Mouse (Mus musculus): ENCODE results near the gene Ppp1r12a.
"Not testable (repeated sequence)": the region's sequence is repeated elsewhere in the genome, so short reads cannot be mapped to it uniquely, and the experiment has no call there.

Ppp1r12a gene

DNA sequence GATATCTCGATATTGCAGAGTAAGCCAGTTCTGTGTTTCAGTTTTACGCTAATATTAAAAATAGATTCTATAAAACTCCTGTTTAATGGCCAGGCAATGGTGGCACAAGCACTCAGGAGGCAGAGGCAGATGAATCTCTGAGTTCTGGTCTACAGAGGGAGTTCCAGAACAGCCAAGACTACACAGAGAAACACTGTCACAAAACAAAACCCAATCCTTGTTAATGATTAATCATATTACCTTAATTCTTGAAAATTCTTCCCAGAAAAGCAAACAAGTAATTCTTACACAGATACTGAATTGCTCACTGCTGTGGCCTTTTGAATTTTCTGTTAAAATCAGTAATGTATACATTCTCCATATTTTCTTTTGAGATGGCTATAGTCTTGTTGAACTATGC is 37.0 kb downstream of the Ppp1r12a start:
- no peak for DNase-seq (ENCODE audit: low read depth)

DNA sequence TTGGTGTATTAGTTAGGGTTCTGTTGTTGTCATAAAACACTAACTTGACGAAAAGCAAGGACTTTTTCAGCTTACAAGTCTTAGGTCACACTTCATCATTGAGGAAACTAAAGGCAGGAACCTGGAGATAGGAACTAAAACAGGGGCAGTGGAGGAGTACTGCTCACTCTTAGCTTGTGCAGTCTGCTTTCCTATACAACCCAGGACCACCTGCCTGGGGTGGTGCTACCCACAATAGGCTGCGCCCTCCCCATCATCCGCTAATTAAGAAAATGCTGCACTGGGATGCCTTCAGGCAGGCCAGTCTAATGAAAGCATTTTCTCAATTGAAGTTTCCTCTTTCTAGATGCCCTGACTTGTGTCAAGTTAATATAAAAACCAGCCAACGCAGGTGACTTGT is 40.1 kb downstream of the Ppp1r12a start:
- DNase-seq (ENCODE audit: low read depth): no peak

DNA sequence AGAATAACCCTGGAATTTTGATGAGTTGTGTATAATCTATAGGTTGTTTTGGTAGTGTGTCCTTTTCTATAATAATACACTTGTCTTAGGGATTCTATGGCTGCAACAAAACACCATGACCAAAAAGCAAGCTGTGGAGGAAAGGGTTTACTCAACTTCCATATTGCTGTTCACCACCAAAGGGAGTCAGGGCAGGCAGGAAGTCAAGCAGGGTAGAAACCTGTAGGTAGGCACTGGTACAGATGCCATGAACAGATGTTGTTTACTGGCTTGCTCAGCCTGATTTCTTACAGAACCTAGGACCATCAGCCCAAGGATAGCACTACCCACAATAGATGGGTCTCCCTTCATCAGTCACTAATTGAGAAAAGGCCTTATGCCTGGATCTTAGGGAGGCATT is 41.4 kb downstream of the Ppp1r12a start:
- no peak for DNase-seq (ENCODE audit: low read depth)

DNA sequence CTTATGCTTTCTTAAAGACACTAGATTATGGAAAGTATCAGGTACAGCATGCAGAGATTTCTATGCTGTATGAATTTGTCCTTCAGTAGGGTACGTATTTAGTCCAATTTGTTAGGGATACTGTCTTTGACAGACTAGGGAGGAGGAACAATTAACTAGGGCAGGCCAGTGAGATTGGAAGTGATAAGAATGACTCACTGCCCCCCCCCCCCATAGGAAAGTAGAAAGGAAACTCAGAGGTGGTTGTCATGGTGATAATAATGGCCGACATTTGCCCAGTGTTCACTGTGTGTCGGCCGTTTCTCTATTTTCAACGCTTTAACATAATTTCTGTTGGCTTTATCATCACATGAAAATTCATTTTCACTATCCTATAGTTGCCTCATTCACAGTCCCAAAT is 47.4 kb downstream of the Ppp1r12a start:
- no peak for DNase-seq (ENCODE audit: low read depth)

DNA sequence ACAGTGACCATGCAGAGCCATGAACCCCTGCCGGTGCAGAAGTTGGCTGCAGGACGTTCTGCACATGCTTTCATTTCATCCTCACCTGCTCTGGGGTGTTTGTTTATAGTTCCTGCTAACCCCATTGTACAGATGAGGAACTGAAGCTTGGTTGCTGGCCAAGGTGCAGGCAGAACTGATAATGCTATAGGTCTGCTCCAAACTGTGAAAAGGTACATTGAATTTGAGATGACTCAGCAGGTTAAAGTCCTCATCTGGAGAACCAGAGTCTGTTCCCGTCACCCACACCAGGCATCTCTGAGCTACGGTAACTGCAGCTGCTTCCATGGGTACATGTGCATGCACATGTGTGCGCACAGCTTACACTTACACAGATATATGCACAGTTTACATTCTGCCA is 62.4 kb downstream of the Ppp1r12a start:
- no peak for DNase-seq (ENCODE audit: low read depth)

DNA sequence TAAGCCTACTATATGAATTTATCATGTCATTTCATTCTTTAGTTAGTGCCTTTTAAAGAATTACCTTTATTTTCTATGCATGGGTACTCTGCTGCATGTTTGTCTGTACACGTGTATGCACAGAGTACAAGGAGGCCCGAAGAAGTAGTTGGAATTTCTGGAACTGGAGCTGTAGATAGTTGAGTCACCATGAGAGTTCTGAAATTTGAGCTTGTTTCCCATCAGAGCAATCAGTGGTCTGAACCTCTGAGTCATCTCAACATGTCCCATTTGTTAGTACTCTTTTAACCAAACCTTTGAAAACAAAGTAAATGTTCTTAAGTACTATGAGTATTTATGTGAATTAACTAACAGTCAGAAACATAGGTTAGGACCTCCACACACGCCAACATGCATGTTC is 75.1 kb downstream of the Ppp1r12a start:
- no peak for DNase-seq (ENCODE audit: low read depth)

DNA sequence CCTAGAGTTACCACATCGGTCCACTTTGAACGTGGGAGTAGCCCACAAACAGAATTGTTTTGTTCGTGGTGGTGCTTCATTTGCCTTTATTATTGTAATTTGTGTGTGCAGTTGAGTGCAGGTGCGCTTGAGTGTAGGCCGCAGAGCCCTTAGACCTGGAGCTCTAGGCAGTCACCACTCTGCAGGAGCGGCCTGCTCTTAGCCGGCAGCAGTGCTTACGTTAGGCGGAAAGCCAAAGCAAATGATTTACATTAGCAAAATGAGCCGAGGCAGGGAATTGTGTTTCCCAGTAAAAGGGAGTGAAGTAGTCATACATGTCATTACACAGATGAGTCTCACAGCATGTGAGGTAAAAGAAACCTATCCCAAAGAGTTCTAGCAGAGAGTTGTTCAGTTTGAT is 77.1 kb downstream of the Ppp1r12a start:
- no peak for DNase-seq (ENCODE audit: low read depth)

DNA sequence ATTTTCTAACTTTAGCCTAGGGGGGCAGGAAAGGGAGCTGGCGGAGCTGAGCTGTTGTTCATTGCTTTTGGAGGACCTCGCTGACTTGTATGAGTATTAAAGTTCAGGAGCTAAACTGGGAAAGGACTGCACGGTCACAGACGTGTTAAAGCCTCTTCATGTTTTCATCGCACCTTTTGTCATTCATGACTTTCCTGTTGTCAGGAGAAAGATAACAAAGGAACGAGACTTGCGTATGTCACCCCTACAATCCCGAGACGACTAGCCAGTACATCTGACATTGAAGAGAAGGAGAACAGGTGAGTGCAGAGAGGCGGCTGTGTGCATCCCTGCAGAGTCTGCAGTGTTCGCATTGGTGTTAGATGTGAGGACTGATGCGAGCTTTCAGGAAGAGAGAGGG is 88.7 kb downstream of the Ppp1r12a start:
- no peak for DNase-seq (ENCODE audit: low read depth)

DNA sequence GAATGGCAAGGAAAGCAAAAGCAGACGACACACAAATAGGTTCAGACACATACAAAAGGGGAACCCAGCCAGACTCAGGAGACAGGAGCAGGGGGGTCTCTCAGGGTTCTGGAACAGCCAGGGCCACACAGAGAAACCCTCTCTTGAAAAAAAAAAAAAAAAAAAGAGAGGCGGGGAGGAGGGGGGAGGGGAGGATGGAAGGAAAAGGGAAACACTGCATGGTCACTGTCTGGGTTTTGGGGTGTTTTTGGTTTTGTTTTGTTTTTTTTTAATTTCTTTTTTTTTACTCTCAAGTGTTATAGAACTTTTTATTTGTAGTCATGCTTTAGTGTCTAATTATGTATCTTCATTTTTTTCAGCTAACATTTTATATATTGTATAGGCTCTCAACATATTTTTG is 89.2 kb downstream of the Ppp1r12a start:
- DNase-seq (ENCODE audit: low read depth): no peak

DNA sequence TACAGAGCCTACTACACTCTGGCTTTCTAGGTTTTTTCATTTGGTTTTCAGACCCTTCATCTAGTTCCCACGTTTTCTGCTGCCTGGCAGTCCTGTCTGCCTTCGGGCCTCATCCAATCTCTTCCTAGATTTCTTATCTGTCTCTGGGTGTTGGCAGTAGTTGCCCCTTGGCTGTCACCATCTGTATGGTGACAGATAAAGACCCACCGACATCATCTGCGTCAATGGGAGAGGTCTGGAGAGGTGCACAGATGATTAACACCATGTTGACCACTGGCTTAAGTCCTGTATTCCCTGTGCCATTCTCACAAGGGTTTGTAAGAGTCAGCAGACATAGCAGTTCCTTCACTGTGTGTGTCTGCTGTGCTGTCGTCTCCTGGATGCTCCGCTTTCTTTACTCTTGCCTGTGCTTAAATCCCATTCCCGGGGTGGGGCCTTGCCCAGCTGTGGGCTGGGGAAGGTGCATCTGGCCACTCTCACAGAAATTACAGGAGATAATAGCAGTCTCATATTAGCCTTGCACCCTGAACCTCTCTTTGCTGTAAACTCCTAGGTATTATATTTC is 93.9 kb downstream of the Ppp1r12a start:
- DNase-seq (ENCODE audit: low read depth): peak; percentile 34

DNA sequence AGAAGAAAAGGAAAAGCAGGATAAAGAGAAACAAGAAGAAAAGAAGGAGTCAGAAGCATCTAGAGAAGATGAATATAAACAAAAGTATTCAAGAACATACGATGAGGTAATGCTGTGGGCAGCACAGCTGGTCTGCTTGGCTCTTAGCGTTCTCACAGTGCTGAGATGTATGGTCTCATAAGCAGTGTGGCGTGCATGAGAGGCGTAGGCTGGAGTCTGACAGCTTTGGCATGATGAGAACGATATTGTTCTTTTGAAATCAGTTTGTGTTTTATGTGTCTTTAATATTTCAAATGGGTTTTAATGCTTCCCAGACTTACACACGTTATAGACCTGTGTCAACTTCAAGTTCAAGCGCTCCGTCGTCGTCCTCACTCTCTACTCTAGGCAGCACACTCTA is 98.9 kb downstream of the Ppp1r12a start:
- DNase-seq (ENCODE audit: low read depth): no peak

DNA sequence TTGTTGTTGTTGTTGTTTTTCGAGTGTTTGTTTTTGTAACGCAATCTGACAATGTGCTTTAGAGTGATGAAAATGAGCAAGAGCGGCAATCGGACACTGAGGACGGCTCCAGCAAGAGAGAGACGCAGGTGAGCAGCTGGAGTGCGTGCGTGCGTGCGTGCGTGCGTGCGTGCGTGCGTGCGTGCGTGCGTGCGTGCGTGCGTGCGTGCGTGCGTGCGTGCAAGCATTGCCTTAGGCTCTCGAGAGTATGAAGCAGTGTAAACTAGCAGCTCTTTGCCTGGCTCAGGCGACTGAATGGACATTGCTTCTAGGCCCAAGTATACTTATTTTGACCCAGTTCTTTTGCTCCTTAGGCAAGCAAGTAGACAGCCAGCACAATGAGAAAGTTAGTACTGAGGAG is 102.6 kb downstream of the Ppp1r12a start:
- no peak for DNase-seq (ENCODE audit: low read depth)

DNA sequence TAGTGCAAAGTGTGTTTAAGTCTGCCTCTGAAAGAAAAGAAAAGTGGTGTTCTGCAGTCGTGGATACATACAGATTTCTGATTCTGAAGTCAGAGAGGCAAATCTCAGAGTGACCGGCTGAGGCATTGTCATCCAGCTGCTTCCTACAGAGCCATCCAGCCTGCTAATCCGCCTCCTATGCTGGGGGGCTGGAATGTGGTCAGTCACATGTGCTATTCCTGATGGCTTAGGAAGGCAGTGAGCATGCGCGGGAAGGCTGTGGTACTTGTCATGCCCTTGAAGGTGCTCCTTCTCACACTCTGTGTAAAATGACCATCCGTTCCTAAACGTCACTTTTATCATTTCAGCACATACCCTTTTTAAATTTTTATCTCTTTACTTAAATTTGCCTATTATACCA is 109.2 kb downstream of the Ppp1r12a start:
- no peak for DNase-seq (ENCODE audit: low read depth)

DNA sequence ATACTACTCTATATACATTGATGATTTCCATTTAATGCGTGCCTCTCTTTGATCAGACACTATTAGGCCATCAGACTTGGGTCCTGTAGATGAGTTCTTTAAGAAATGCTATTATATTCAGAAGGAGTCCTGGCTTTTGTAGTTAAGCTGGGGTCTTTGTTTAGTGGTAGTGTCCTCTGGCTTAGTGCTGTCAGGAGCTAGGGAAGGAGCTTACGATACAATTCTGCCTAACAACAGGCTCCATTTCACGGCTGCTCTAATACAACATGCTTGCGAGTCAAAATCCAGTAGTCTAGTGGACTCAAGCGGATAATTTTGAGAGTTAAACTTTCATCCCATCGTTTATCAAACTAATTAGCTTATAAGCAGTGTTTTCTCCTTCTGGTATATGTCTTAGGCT is 114.7 kb downstream of the Ppp1r12a start:
- no peak for DNase-seq (ENCODE audit: low read depth)

DNA sequence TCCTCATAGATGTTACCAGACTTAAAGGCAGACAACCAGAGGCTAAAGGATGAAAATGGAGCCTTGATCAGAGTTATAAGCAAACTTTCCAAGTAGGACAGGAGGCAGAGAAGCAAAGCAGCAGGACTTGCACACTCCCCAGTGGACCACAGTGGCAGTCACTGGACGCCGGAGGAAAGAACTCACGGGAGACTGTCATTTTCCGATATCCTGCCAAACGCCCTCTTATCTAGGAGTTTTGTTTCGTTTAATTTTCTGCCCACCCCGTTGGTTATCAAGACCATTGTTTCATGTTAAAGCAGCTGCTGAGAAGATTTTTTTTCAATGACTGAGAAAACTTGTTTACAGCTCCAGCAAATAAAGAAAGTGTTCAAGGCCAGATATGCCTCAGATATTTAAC is 115.2 kb downstream of the Ppp1r12a start:
- DNase-seq (ENCODE audit: low read depth): no peak

DNA sequence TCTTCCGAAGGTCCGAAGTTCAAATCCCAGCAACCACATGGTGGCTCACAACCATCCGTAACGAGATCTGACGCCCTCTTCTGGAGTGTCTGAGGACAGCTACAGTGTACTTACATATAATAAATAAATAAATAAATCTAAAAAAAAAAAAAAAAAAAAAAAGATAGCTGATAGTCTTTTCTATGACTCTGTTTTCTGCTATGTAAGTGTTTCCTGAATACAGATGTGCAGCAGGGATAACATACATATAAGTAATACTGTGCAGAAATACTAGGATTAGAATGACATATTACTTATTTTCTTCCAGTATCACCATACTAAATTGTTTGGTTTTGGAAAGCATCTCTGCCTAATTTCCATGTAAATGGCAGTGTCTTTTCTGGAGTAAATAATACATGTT is 119.1 kb downstream of the Ppp1r12a start:
- DNase-seq (ENCODE audit: low read depth): not testable (repeated sequence)

DNA sequence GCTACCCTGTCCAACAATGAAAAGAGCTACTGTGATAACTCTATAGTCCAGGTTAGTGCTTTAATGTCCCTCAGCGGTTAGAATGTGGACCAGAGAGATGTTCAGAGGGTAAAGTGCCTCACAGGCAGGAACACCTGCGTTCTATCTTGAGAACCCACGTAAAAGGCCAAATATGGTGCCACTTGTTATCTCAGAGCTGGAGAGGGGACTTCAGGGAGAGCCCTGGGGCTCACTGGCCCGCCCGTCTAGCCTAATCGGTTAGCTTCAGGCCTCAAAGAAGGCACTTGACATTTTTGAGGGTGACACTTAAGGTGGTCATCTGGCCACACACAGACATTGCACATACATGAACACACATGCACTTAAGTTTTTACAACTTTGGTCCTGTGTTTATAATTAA is 120.4 kb downstream of the Ppp1r12a start:
- DNase-seq (ENCODE audit: low read depth): peak; percentile 7

DNA sequence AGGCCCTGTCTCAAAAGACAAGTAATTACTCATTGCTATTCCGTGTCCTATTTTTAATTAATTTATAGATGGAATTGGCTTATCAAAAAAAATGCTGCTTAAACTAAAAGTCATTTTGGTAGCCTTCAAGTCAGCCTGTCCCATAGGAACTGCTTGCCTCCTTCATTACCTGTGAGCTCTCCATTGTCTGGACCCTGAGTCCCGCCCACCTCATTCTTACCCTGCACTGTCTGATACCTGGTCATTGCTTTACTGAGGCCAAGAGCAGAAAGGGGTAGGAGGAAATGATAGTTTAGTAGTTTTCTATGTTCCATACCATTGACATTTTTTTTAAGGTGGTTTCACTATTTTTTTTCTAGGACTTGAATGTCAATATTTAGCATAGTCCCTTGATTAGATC is 121.4 kb downstream of the Ppp1r12a start:
- no peak for DNase-seq (ENCODE audit: low read depth)

DNA sequence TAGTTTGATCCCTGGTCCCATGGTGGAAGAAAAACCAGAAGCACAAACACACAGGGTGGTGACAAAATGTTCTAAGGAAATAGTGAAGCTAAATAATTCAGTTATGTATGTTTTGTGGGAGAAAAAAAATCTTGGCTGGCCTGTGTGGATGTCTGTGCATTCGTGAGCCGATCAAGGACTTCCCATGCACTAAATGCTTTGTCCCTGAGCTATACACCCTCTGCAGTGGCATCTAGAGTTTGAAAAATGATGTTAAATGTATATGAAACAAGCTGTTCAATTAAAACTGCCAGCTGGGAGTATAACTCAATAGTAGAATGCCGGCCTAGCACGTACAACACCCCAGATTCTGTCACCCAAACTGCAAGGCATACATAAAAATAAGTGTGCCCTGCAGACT is 121.8 kb downstream of the Ppp1r12a start:
- no peak for DNase-seq (ENCODE audit: low read depth)

DNA sequence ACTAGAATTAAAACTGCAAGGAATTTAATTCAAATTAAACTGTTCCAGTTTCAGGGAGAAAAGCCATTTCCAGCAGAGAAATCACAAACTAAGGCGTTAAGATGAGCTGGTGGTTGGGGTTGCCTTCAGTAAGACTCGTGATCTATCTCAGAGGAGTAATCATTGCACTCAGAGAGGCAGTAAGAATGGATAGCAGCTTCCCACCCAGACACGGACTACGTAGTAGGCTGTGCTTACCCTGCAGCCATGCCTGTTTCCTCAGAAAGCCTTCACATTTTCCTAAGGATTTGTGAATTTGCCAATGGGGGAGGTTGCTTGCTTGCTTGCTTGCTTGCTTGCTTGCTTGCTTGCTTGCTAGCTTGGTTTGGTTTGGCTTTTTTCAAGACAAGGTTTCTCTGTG is 122.5 kb downstream of the Ppp1r12a start:
- no peak for DNase-seq (ENCODE audit: low read depth)

DNA sequence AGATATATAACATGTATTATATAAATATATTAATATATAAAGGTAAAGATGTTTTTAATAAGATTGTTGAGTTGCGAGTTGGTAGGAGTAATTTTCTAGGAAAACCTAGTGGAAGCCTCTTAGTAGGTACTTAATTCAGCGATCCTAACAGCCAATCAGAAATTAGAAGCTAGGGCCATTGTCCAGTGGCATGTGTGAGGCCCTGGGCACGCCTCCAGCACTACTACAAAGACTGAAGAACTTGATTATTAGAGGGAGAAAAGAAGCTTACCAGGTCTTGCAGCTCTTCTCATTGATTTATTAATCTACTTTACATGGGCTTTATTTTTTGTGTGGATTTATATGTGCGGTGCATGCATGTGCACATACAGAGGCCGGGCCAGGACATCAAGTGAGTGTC is 123.0 kb downstream of the Ppp1r12a start:
- no peak for DNase-seq (ENCODE audit: low read depth)

DNA sequence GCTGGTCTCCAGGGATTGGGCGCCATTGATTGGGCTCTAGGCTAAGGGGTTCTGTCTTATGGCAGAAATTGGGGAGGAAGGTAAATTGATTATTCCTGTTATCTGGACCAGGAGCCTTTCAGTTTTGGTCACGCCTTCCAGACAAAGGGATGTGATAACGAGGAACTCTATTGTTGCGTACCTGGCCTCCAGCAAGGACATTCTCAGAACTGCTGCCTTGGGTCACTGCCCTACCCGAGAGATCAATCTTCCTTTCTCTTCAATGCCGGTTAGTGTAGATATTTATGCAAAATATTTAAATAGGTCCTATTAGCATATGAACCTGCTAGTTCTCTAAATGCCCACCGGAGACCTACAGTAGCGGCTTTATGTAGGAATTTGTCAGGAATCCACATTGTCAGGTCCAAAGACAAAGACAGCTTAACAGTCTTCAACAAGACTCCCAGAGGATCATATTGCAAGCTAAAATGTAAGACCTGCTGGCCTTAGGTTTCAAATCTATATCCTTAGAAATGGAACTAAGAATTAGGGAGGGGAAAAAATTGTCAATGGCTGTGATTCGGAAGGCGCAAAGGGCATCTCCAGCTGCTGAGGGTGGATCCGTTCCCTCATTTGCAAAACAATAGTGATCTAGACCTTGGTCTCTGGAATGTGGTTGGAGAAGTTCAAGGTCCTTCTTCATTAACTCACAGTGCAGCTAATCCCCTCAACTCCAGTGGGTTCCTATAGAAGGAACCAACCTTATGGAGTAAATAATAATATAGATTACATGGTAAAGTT is 124.9 kb downstream of the Ppp1r12a start:
- DNase-seq (ENCODE audit: low read depth): no peak

DNA sequence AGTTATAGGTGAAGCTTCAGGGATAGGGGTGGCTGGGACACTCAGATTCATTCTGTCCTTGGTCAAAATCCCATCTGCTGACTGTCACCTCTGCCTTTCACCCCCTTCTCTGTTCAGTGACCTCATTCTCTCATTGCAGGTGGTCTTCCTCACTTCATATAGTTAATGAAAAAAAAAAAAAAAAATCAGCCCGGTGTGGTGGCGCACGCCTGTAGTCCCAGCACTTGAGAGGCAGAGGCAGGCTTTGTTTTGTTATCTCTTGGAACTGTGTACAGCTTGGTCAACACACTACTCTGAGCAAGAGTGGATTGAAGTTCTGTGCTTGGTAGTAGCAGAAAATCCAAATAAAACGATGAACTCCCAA is 125.4 kb downstream of the Ppp1r12a start:
- DNase-seq (ENCODE audit: low read depth): no peak

DNA sequence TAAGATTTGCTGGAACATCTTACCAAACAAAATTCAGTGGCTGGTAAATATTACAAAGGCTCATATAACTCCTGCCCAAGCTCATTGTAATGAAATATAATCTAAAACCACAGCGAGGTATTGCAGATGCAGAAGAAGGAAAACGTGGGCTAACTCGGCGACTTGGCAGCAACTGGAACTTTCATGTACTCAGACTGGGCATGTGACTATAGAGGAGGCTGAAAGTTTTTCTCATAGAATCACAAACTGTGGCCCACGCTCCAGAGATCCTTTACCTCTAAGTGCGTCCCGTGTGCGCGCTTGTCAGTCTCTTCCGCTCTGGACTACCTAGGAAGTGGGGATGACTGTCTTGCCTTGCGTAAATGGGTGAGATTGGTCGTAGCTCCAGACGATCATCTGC is 128.1 kb downstream of the Ppp1r12a start:
- no peak for DNase-seq (ENCODE audit: low read depth)
